Mouse (Mus musculus) ES-Bruce4 (cell line): ENCODE data around the gene Tprg.

Source experiments
- CTCF ChIP-seq: IDR thresholded peaks from one replicate; pipeline ENCODE4 v1.8.1; 2011; ENCODE audit warnings: low read depth, low read length
- POLR2A ChIP-seq: IDR thresholded peaks from one replicate; pipeline ENCODE4 v1.8.1; 2011; ENCODE audit warnings: low read length; ENCODE audit not compliant: insufficient read depth

- peak; percentile 70 for TF ChIP-seq CTCF
- TF ChIP-seq POLR2A: no peak
Observed at GRCm38 (mm10) chr16:25376720-25377373, 90.2 kb downstream of the Tprg start.
